Mouse (Mus musculus): Measurements from ENCODE around the gene Ace. TPM values are rescaled to one million over a fixed set of nuclear protein-coding genes. Genes with fewer than 3 reads are reported as not detected.

Ace gene
- total and polyA plus RNA-seq, 2 experiments from 2014 or later = 8.0 to 14.3 TPM

DNA sequence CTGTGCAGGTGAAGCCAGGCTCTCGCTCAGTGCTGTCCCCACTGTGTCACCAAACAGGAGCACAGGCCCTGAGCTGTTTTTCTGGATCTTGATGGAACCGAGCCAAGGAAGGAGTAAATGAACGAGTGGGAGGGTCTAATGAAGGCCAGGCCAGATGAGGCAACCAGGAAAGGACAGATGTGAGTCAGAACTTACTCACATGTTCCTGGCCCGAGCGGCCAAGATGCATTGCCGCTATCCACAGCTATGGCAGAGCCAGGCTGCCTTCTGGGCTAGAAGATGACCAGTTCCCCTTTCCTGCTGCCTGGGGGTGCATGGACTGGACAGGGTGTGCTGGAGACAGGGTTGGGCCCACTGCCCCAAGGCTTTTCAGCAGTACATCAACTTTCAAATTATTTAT, 14.3 kb upstream of the Ace start:
- TF ChIP-seq CTCF (IDR thresholded peaks at IDR 0.05; ENCODE audit: low read depth) = no peak
- WGBS = 79% methylated on average over 6 of the region's 6 CpGs
- H3K9ac ChIP-seq = no peak overlapping the region
- no peak overlapping the region for H3K4me2 ChIP-seq (ENCODE audit: low read depth)
- no peak for ATAC-seq
- no peaks in the 10 kb centered on the region for H3K27me3 ChIP-seq (ENCODE audit: insufficient read depth, low read length)
- DNase-seq = no peak
- H3K4me3 ChIP-seq (ENCODE audit: low read depth, low read length) = no peak overlapping the region
- H3K27ac ChIP-seq (ENCODE audit: low read depth, low read length) = no peak overlapping the region
- H3K9me3 ChIP-seq (ENCODE audit: low read length) = no peaks in the 10 kb centered on the region
- H3K4me1 ChIP-seq (ENCODE audit: insufficient read depth) = no peaks in the 10 kb centered on the region
- H3K36me3 ChIP-seq (ENCODE audit: insufficient read depth) = no peaks in the 10 kb centered on the region

DNA sequence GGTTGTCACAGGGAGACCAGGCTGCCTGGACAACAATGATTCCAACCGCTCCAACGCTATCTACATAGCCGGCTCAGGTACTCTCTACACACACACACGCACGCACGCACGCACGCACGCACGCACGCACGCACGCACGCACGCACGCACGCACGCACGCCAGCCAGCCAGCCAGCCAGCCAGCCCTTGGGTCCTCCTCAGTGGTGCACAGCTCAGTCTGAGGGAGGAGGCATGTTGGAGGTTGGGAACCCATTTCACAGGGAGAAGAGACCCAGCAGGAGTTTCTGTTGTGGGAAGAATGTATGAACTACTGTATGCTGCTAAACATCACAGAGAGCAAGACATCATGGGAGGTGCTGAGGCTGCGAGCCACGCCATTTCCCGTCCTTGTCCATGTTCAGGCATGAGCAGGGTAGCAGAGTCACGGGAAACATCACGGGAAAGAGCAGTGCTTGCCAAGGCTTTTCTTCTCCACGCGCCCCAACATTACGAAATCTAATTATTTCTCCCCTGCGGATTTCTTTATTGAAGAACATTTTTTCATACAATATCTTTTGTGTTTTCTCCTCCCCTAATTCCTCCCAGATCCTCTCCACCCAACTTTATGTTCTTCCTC, 11.8 kb upstream of the Ace start:
- H3K36me3 ChIP-seq (ENCODE audit: insufficient read depth) = no peaks in the 10 kb centered on the region
- no peak for DNase-seq

DNA sequence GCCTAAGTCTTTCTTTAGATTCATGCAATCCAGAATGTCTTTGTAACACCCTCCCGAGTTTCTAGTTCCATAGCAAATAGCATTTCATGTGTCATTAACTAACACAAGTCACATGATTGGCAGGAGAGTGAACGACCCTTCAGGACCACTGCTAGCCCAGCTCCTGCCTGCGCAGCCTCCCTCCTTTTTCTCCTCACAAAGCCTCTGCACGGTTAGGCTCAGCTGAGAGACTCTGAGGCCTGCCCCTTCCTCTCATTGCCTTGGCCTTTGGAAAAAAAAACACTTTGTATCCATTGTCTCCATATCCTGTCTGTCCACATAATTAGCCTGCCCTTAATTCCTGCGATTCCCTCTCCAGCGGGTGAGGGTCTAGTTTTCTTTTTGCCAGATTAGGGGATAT, 10.2 kb upstream of the Ace start:
- no peak overlapping the region for H3K4me3 ChIP-seq (ENCODE audit: low read depth, low read length)
- no peak for DNase-seq
- H3K9ac ChIP-seq = no peak overlapping the region
- 32% methylated on average over 6 of the region's 6 CpGs for WGBS
- ATAC-seq = no peak
- H3K27me3 ChIP-seq (ENCODE audit: insufficient read depth, low read length) = no peaks in the 10 kb centered on the region
- H3K36me3 ChIP-seq (ENCODE audit: insufficient read depth) = no peaks in the 10 kb centered on the region
- TF ChIP-seq CTCF (IDR thresholded peaks at IDR 0.05; ENCODE audit: low read depth) = no peak
- H3K27ac ChIP-seq (ENCODE audit: low read depth, low read length) = no peak overlapping the region
- no peaks in the 10 kb centered on the region for H3K4me1 ChIP-seq (ENCODE audit: insufficient read depth)
- H3K4me2 ChIP-seq (ENCODE audit: low read depth) = no peak overlapping the region
- H3K9me3 ChIP-seq (ENCODE audit: low read length) = no peaks in the 10 kb centered on the region

More for the DNA sequence above, 11.8 kb upstream of the Ace start:
- no peak overlapping the region for H3K9ac ChIP-seq
- no peaks in the 10 kb centered on the region for H3K27me3 ChIP-seq (ENCODE audit: insufficient read depth, low read length)
- H3K4me2 ChIP-seq (ENCODE audit: low read depth) = no peak overlapping the region
- TF ChIP-seq CTCF (IDR thresholded peaks at IDR 0.05; ENCODE audit: low read depth) = no peak
- no peak overlapping the region for H3K4me3 ChIP-seq (ENCODE audit: low read depth, low read length)
- no peak for ATAC-seq
- no peak overlapping the region for H3K27ac ChIP-seq (ENCODE audit: low read depth, low read length)
- no peaks in the 10 kb centered on the region for H3K4me1 ChIP-seq (ENCODE audit: insufficient read depth)
- no peaks in the 10 kb centered on the region for H3K9me3 ChIP-seq (ENCODE audit: low read length)
- 84% methylated on average over 28 of the region's 28 CpGs for WGBS

DNA sequence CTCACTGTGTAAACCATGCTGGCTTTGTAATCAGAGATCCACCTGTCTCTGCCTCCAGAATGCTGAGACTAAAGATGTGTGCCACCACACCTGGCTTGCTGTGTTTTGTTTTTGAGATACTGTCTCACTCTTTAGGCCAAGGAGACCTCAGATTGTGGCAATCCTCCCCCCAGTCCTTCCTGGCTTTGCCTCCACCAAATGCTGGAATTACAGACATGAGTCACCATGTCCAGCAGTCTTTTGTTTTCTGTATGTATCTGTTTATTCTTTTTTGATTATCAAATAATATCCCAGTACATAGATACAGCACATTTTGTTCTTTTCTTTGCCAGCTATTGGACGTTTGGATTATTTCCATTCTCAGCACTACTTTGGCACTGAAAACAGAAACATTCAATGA, 9.2 kb upstream of the Ace start:
- H3K9ac ChIP-seq = no peak overlapping the region
- no peak for ATAC-seq
- DNase-seq = no peak
- no peaks in the 10 kb centered on the region for H3K27me3 ChIP-seq (ENCODE audit: insufficient read depth, low read length)
- no peaks in the 10 kb centered on the region for H3K9me3 ChIP-seq (ENCODE audit: low read length)
- H3K4me1 ChIP-seq (ENCODE audit: insufficient read depth) = no peaks in the 10 kb centered on the region
- 48% methylated on average over 1 of the region's 1 CpGs for WGBS
- TF ChIP-seq CTCF (IDR thresholded peaks at IDR 0.05; ENCODE audit: low read depth) = no peak
- no peak overlapping the region for H3K4me3 ChIP-seq (ENCODE audit: low read depth, low read length)
- no peak overlapping the region for H3K4me2 ChIP-seq (ENCODE audit: low read depth)
- no peaks in the 10 kb centered on the region for H3K36me3 ChIP-seq (ENCODE audit: insufficient read depth)
- no peak overlapping the region for H3K27ac ChIP-seq (ENCODE audit: low read depth, low read length)

GRCm38 (mm10) chr11:105959355-105959754, 8.4 kb upstream of the Ace start:
- WGBS = 38% methylated on average over 17 of the region's 17 CpGs
- Histone ChIP-seq H3K9me3 (ENCODE audit: low read length) (no peaks in the 10 kb centered on the region), H3K27ac (ENCODE audit: low read depth, low read length) (no peak overlapping the region), H3K4me2 (ENCODE audit: low read depth) (no peak overlapping the region), H3K27me3 (ENCODE audit: insufficient read depth, low read length) (no peaks in the 10 kb centered on the region), H3K4me1 (ENCODE audit: insufficient read depth) (no peaks in the 10 kb centered on the region), H3K9ac (no peak overlapping the region), H3K36me3 (ENCODE audit: insufficient read depth) (no peaks in the 10 kb centered on the region), H3K4me3 (ENCODE audit: low read depth, low read length) (no peak overlapping the region)
- no peak for TF ChIP-seq CTCF (IDR thresholded peaks at IDR 0.05; ENCODE audit: low read depth)
- ATAC-seq (peak; percentile 66), DNase-seq (no peak)

- no peak overlapping the region for H3K4me3 ChIP-seq (ENCODE audit: low read depth, low read length)
- peak; percentile 38 for TF ChIP-seq CTCF (IDR thresholded peaks at IDR 0.05; ENCODE audit: low read depth)
- no peak overlapping the region for H3K27ac ChIP-seq (ENCODE audit: low read depth, low read length)
- H3K4me2 ChIP-seq (ENCODE audit: low read depth) = no peak overlapping the region
- no peak for ATAC-seq
- no peaks in the 10 kb centered on the region for H3K9me3 ChIP-seq (ENCODE audit: low read length)
- H3K9ac ChIP-seq = no peak overlapping the region
- peaks cover 5% of the 10 kb centered on the region; the same call in 1 of the 2 replicates for H3K4me1 ChIP-seq (ENCODE audit: insufficient read depth)
- WGBS = 71% methylated on average over 5 of the region's 5 CpGs
- H3K27me3 ChIP-seq (ENCODE audit: insufficient read depth, low read length) = no peaks in the 10 kb centered on the region; the same call in 1 of the 2 replicates
- no peak for DNase-seq
- no peaks in the 10 kb centered on the region for H3K36me3 ChIP-seq (ENCODE audit: insufficient read depth)
Measured at GRCm38 (mm10) chr11:105964691-105965090, 3.1 kb upstream of the Ace start.

DNA sequence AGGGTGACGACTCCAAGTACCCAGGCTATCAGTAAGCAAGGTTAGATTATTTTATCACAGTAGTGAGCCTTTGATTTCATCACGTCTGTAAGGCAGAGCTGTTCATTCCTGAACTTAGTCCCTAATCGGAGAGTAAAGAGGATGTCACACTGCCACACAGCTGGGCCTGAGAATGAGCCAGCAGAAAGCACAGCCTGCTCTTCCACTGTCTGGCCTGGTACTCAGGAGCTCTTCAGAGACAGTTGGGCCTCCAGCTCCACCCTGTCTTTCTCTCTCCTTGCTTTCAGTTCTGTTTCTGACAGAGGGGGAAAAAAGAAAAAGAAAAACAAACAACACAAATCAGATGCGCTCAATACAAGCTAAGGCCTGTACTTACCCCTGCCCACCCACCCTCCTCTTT, 1.5 kb upstream of the Ace start:
- H3K9ac ChIP-seq = no peak overlapping the region
- no peaks in the 10 kb centered on the region for H3K9me3 ChIP-seq (ENCODE audit: low read length)
- no peak for ATAC-seq
- no peak overlapping the region for H3K4me2 ChIP-seq (ENCODE audit: low read depth)
- peaks cover 5% of the 10 kb centered on the region; the same call in 1 of the 2 replicates for H3K4me1 ChIP-seq (ENCODE audit: insufficient read depth)
- no peak for DNase-seq
- H3K4me3 ChIP-seq (ENCODE audit: low read depth, low read length) = no peak overlapping the region
- no peak overlapping the region for H3K27ac ChIP-seq (ENCODE audit: low read depth, low read length)
- no peaks in the 10 kb centered on the region for H3K36me3 ChIP-seq (ENCODE audit: insufficient read depth)
- no peaks in the 10 kb centered on the region; the same call in 1 of the 2 replicates for H3K27me3 ChIP-seq (ENCODE audit: insufficient read depth, low read length)
- 71% methylated on average over 4 of the region's 4 CpGs for WGBS
- TF ChIP-seq CTCF (IDR thresholded peaks at IDR 0.05; ENCODE audit: low read depth) = no peak
